Mouse (Mus musculus): ENCODE measurements at regions not wholly inside any gene's neighbourhood (a gene's known extent, or its start where the extent isn't known, plus 50 kb on each side); places are given as distances from the start of the nearest gene placed in this dataset.
"Not testable (repeated sequence)": the region's sequence is repeated elsewhere in the genome, so short reads cannot be mapped to it uniquely, and the experiment has no call there.

DNA sequence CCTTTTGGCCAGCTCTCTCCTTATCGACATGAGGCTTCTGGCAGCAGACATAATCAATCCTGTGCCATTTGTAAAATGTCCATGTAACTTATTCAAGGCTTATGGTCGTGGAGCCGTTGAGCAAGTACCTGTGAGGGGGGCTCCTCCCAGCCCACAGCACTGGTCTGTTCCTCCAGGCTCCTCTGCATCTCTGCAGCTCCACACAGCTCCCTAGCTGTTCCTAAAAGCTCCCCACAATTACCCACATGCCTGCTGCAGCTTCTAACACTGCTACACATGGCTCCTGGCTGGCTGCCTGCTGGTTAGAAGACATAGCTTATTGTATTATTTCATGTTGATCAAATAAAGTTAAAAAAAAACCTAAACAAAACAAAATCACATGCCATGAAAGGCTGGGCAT lies 77.9 kb downstream of the Tcp10c start:
- DNase-seq, result not testable (repeated sequence)

DNA sequence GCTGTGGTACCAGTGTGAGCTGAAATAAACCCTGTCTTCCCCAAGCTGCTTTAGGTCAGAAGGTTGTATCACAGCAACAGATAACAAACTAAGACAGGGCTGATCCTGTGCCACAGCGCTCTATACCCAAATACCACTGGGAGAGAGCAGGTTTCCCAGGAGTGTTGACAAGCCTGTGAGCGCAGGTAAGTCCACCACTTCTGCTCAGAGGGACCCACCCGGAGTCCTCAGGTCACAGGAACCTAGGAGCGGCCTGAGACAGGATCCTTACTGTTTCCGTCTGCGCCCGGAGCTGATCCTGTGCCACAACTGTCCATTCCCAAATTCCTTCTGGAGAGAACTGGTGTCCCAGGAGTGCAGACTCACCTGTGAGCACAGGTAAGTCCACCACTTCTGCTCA lies 79.8 kb downstream of the Tcp10c start:
- DNase-seq, result not testable (repeated sequence)

DNA sequence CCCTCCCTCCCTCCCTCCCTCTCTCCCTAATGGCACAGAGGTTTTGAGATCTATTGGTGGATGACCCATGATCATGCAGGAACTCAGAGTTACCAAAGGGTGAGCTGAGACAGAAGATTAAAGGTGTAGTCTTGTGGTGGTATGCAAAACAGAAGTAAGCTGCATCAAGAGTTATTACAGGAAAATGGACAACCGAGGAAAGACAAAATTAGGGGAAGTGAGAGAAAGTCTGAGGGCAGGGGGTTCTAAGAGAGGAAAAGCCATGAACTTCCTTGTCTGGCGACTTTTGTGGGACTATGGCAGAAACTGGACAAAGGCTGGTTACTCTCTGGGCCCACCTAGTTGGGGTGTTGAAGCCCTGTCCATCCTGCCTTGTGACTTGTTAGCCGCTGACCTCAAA lies 84.4 kb downstream of the Tcp10c start:
- DNase-seq, result not testable (repeated sequence)

DNA sequence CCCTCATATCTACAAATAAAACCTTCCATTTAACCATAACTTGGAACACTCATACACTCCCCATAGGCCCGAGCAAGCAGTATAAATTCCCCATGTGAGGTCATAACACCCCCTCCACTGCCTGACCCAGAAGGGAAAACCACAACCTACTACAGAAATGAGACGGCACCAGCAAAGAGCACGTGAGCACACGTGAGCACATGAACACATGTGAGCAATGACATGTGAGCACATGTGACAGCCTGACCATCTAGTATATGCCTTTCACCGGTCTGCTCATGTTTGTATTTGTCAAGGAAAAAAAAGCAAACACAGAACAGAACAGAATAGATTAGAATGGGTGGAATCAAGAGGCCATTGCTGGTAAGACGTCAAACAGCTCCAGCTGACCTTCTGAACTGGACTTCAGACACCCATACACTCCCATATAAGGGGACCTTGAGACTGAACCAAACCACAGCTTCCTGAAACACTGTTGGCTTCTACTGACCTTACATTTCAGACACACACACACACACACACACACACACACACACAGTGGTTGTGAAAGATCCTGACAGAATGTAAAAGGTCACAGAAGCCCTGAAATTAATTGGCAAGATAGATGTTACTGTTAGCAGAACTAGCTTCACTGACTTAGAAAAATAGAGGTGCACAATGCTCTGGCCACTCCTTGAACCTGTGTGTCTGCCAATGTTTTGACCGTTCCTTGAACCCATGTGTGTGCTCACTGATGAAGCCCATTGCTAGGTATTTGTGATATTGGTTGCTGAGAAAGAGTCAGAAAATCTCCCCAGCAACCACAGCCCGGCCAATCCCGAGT lies 86.5 kb downstream of the Tcp10c start:
- DNase-seq, result not testable (repeated sequence)

DNA sequence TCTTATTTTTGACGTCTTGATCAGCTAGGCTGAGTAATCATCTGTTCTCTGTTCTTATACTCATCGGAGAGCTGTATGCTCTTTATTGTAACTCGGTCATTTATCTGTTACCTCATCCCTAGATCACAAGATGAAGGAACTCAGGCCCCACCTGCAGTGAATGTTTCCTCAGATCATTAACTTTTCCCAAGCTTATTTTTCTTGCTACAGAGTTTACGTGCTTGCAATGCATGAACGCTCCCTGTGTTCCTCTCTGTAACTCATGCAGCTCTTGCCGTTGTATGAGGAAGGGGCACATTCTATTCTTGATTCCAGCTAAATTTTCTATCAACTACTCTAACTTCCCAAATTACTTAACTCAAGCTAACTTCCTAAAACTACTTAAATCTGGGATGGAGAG lies 87.9 kb downstream of the Tcp10c start:
- not testable (repeated sequence) for DNase-seq

DNA sequence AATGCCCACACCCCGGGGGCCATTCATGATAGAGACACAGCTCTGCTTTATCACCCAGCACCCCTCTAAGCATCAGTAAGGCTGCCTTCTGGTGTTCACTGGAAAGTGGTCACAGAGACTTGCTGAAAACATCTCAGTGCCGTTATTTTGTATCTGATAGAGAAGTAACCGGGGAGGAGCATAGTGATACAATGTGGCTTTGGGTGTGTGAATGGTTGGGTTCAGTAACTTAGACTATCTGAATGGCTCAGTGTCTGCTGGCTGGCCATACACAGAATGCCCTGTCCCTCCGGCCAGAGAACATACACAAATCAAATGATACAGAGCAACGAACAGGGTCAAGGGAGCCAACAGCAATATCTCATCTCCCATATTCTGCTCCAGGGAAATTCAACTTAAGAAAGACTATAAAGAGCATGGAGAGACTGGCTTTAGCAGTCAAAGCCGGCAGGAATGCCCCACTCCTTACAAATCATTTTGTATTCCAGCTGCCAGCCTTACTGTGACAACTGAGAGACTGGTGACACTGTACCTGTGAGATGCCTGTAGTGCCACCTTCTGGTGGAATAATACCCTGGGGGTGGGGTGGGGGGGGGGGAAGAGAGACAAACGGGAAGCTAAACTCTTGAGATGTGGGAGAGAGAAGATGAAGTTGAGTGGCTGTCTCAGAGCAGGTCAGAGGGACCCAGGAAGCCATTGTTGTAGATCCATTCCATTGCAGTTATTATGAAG lies 102.7 kb downstream of the Tcp10c start:
- DNase-seq, result not testable (repeated sequence)

DNA sequence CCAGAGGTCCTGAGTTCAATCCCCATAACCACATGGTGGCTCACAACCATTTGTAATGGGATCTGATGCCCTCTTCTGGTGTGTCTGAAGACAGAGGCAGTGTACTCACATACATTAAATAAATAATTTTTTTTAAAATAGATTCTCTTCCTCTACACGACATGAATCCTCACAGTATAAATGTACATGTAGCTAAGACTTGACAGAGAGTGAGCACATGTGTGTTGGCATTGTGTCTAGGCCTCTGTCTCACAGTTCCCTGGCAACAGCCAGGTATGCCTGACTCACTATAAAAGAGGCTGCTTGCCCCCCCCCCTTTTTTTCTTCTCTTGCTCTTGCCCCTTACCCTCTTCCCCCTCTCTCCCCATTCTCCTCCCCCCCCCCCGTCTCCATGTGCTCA lies 103.6 kb downstream of the Tcp10c start:
- not testable (repeated sequence) for DNase-seq

DNA sequence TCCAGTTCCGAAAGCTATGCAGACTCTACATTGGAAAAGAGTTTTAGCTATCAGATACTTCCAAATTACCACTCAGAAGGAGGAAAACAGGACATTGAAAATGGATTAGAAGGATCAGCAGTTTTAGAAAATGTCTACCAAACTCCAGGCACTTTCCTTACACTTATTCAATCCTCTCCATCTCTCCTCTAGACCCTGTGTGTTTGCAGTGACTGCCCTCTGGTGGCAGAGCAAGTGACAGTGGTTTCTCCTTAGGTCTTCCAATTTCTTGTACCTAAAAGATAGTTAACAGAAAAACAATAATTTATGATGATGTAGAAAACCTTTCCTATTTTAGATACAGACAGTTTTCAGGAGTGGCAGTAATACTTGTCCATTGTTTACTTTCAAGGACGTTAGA lies 104.4 kb downstream of the Tcp10c start:
- DNase-seq, result not testable (repeated sequence)

DNA sequence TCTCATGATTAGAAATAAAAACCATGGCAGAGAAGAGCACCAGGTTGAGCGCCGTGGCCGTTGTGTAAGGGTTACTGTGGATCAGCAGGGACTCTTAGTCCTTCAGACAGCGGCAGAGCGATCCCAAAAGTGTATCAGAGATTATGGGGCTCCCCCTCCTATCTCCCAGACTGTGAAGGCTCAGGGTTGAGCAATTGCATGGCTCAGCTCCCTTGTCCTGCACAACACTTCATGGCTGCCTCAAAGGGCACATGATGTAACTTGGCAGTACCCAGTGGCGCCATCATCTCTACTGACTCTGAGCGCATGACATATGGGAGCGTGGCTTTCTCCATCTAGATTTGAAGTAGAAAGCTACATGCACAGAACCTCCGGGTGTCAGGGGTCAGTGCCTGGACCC lies 108.3 kb downstream of the Tcp10c start:
- DNase-seq, result not testable (repeated sequence)

DNA sequence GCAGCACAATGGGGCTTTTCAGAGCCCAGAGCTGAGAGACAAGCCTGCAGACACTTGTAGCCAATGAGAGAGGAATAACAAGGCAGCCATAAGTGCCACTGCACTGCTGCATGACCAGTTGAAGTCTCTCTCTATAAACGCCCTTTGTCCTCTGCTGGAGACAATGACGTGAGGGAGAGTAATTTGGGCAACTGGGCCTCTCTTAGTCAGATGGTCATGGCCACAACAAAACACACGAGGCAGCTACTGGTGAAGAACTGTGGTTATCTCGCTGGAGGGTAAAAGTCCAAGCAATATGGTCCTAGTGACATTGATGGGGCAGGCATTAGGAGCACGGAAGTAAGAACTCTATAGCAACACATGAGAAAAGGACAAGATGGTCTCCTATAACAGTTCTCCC lies 111.5 kb downstream of the Tcp10c start:
- DNase-seq, result not testable (repeated sequence)

DNA sequence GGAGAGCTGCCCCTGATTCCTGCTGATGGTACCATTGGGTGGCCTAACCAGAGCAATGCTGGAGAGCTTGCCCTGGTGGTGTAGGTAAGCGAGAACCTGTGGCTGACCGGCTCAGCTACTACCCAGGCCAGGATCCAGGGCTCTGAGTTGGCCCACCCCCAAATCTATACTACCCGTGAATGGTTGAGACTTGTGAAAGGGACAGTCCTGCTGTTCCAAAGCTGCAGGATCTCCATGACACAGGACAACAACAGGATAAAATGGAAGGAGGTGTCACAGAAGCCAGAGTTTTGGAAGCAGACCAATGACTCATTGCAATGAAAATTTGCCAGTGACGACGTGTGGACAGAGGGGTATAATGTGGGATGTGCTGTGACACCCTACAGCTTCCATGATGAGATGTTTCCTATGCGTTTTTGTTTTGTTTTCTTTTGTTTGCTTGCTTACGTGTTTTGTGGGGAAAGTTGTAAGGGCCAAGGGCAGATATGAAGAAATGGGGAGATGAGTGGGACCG lies 115.6 kb downstream of the Tcp10c start:
- DNase-seq, result not testable (repeated sequence)

DNA sequence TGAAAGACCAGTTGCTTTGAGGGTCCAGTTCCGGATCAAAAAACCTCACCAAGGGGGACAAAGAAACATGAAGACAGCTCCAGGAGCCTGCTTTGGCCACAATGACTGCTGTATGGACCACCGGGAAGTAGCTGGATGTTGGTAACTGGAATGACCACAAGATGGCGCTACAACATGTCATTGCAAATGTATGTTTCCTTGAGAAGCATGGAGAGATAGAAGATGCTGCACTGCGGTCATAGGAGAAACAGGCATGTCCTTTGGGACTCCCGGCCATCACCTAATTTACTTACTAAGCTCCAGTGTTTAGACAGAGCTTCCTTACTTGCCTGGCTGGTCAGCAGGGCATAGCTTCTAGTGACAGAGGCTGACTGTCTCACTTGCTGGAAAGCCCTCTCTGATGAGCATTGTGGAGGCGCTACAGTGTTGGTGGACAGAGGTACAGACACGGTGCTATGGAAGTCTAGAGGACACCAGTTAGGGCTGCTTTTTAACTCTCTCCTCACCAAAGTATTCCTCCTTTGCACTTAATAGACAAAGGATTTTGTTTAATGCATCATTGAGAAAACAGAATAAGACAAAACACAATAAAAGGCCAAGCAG lies 118.2 kb downstream of the Tcp10c start:
- peak; percentile 66 for DNase-seq

DNA sequence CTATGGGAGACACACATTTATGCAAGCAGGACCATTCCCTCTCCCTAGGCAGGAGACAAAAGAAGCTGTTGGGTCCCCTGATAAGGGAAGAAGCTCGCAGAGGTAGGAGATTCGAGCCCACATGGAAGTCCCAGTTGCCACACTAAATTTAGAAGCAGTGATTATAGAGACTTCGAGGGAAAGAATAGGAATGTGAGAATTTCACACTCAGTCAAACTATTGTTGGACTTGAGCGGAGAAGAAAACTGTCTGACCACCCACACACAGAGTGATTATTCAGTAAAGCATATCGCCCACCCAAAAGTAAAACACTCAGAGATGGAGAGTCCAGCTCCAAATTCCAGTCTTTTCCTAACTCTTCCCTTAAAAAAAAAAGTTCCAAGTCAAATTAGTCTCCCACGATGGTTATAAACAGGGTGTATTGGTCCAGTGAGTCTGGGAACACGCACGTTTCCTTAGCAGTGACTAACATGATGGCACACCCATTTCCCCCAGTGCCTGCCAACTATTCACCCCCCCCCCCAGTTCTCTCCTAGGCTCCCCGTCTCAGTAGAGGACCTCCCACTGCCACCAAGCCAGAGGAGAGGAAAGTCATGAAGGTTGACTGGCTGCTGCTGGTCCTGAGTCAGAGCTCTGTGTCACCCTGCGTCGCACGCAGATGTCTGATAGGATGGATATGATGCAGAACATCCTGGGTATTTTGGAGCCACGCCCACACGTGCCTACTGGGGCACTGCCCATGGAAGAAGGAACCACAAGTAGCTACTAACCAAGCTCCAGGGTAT lies 120.1 kb downstream of the Tcp10c start:
- DNase-seq, result no peak

DNA sequence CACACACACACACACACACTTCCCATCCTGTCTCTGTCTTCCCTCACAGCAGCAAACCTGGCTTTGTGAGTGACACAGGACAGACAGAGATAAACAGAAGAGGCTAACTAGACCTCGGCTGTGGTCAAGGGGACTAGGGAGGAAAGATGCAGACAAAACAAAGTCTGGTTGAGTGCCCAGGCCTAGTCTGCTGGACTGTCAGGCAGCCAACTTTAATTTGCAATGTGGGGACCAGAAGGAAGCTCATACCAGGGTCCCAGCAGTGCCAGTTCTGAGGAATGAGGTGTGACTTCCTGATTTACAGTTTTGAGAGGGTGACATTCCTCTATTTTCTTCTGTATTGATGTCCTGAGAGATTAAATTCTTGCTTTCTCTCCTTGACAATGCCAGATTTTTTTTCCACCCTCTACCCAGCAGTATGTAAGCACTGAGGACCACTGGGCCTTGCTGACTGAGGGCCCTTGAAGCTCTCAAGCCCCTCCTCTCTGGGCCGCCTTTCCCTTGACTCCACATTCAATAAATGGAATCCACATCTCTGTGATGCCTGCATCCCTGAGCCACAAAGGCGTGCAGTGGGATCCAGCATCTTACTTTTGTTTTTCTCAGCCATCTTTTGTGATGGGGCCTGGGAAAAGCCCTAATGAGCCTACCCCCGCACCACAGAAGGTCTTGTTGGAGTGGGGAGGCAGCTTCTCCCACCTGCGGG lies 124.6 kb downstream of the Tcp10c start:
- no peak for DNase-seq

DNA sequence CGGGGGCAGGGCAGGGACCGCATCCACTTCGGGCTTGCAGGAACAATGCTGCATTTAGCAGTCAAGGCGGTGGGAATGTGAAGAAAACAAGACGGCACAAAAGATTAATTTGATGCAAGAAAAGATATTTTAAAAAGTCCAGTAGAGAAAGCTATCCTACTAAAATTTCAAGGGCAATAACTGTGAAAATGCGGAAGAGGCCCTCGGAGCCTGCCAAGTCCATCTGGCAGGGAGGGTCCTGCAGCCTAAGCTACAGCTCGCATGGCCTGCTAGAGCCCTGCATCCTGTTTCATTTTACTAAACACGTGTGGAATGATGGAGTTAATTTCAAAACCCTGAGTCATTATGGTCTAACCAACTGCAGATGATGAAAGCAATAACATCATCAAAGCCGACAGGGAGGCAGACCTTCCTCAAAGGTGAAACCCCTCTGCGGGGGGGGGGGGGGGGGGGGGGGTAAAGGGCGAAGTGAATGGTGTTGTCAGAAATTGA lies 125.2 kb downstream of the Tcp10c start:
- DNase-seq, result no peak

DNA sequence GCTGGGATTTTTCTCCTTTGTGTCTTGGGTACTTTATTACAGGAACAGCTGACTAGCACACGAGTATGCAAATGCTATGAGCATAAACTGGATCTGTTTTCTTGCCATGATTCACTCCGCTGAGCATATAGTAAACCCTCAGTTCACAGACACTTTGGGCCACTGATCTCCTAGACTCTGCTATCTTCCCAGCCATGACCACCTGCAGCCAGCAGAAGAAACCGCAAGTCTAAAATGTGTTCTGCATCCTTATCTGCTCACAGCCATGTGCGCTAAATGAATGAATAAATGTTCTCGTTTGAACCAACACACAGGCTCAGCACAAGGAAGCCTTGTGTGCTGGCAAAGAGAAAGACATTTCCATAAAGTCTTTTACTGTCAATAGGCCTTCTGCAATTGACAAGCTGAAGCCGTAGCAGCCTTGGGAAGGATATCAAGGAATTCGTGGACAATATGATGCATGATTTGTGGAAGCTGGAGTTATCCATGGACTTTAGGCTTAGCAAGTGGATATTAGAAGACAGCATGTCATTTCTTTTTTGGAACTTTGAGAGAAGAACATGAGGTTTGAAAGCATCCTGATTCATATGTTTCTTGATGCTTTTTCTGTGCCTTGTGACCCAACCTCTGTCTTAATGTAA lies 127.2 kb downstream of the Tcp10c start:
- no peak for DNase-seq

DNA sequence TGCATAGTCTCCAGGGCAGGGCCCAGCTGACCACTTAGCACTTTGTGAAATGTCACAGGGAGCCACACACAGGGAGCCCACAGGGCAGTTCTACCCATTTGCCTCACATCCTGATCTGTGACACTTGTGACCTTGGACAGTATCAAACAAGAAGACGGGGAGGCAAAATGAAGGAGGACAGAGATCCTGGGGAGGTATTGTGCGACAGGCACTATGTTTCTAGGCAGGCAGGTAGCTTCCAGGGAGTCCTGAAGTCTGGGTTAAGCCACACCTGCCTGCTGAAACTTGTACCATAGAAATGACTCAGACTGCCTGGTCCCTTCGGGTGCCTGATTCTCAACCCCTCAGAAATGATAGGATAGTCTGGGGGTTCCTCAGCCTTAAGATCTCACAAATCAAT lies 127.8 kb downstream of the Tcp10c start:
- DNase-seq, result no peak

DNA sequence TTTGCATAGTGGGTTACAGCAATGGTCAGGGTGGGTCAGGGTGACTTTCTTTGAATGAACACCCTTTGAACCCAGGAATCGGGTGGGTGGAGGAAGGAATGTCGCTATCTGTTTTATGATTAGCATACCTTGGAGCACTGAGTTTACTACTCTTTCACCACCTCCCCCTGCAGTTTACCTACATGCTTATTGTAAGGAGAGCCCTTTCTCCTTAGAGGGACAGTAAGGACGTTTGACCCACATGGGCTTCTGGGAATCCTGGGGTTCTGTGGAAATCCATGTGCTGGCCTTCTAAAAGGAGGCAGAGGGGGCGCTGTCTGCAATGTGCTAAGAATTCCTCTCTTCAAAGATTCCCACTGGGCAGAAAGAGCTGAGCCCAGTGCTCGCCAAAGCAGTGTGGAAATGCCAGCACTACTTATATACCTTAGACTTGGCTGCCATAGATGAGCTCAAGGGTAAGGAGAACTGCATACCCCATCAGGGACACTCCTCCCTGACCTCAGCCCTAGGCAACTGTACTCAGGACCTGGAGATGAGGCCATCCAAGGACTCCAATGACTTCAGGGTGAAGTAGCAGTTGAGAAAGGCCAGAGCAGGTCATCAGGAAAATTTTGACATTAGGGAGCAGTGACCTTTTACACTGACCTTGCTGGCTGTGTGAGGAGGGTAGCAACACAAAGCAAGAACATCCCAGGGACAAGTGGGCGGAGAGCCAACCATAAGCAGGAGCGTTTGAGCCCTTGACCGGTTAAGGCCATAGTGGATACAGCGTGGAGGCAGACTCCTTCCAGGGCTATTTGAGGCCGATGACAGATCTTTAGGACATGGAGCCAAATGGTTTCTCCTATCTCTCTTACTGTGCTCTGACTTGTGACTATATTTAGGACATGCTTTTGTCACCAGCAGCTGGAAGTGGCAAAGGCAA lies 133.2 kb downstream of the Tcp10c start:
- DNase-seq, result no peak

DNA sequence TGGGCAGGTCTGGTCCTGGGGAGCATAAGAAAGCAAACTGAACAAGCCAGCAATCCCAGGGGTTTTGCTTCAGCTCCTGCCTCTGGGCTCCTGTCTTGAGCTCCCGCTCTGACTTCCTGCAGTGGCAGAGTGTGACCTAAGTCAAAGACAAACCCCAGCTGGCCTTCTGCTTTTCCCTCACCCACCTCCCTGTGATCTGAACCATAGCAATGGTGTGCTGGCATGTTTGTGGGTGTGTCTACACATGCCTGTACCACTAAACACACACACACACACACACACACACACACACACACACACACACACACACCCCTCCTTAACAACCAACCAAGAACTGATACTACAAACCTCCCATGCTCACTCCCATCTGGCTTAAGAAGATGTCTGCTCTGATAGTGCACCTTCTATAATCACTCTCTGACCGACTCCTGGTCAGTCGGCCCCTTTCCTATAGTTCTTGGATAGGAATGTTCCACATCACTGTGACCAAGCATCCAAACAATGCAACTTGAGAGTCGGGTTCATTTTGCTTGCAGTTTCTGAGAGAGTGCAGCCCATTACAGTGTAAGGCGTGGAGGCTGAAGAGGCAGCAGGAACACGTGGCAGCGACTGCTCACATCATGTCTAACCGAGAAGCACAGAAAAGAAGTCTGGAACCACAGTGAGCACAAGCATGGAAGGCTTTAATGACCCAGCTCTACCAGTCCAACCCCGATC lies 134.4 kb downstream of the Tcp10c start:
- DNase-seq, result no peak

DNA sequence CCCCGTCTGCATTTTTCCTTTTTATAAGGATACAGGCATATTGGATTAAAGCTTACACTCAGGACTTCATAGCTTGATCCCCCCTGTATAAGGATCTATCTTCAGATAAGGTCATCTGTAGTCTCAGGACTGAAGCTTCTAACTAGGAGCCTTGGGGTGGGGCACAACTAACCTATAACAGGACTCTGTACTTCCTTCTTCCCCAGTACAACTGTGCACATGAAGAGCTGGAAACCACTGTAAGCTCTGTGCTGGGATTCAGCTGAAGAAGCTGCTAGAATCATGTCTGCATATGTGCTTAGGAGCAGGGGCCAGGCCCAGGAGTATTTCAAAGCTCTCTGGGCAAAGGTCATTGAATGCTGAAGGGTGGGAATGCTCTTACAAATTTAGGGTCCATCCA lies 137.9 kb downstream of the Tcp10c start:
- not testable (repeated sequence) for DNase-seq

Data from cerebellum, adult 11-12 months (tissue).